Mouse (Mus musculus) C2C12 (cell line): ENCODE measurements around the gene Gpc5. TPM values are rescaled to one million over a fixed set of nuclear protein-coding genes. Genes with fewer than 3 reads are reported as not detected.

Experiments used
- H3K27me3 ChIP-seq: one replicate; pipeline ENCODE4 v1.6.1; 2011; ENCODE audit not compliant: control insufficient read depth, insufficient read depth, insufficient read length
- H3K36me3 ChIP-seq: one replicate; pipeline ENCODE4 v1.6.1; 2011; ENCODE audit not compliant: control insufficient read depth, insufficient read depth
- H3K4me3 ChIP-seq: one replicate; pipeline ENCODE4 v1.5.1; 2011; ENCODE audit warnings: mild to moderate bottlenecking, control low read depth; ENCODE audit not compliant: poor library complexity, insufficient read depth, severe bottlenecking
- H3K79me2 ChIP-seq: one replicate; pipeline ENCODE4 v1.6.1; 2011; ENCODE audit not compliant: control insufficient read depth, insufficient read depth
- H3K79me3 ChIP-seq: one replicate; pipeline ENCODE4 v1.6.1; 2011; ENCODE audit warnings: low read depth, control low read depth
- H3ac ChIP-seq: one replicate; pipeline ENCODE3; 2011; ENCODE audit warnings: low read depth; ENCODE audit not compliant: control insufficient read depth, insufficient read length
- CEBPB ChIP-seq: IDR thresholded peaks from one replicate; pipeline ENCODE4 v1.6.1; 2011; ENCODE audit warnings: low read depth, mild to moderate bottlenecking, control low read depth, moderate library complexity
- CTCF ChIP-seq: IDR thresholded peaks from one replicate; pipeline ENCODE4 v1.5.1; 2011; ENCODE audit not compliant: control insufficient read depth, insufficient read depth, insufficient read length
- FOSL1 ChIP-seq: IDR thresholded peaks from one replicate; pipeline ENCODE4 v1.8.0; 2011; ENCODE audit warnings: mild to moderate bottlenecking, low read length; ENCODE audit not compliant: poor library complexity, insufficient read depth, severe bottlenecking
- MAX ChIP-seq: IDR thresholded peaks from one replicate; pipeline ENCODE4 v1.6.1; 2011; ENCODE audit warnings: mild to moderate bottlenecking, control low read depth
- MYOD1 ChIP-seq: IDR thresholded peaks from one replicate; pipeline ENCODE4 v1.6.1; 2011; ENCODE audit warnings: low read depth; ENCODE audit not compliant: control insufficient read depth, insufficient read length
- MYOG ChIP-seq: IDR thresholded peaks from one replicate; pipeline ENCODE4 v1.6.1; 2011; ENCODE audit not compliant: control insufficient read depth, insufficient read length; ENCODE audit errors: extremely low read depth
- USF1 ChIP-seq: IDR thresholded peaks from one replicate; pipeline ENCODE4 v1.6.1; 2011; ENCODE audit warnings: low read depth, mild to moderate bottlenecking, control low read depth, moderate library complexity
- polyA plus RNA-seq: library from polyadenylated mRNA; unstranded; fragments of >200 nt; fragmentation: generic; extraction: Trizol; gene quantifications from one replicate; pipeline ENCODE4 v1.2.1, GENCODE M21; 2012; ENCODE audit warnings: missing spikeins

The Gpc5 gene
- polyA plus RNA-seq, 1 experiment = not detected

DNA sequence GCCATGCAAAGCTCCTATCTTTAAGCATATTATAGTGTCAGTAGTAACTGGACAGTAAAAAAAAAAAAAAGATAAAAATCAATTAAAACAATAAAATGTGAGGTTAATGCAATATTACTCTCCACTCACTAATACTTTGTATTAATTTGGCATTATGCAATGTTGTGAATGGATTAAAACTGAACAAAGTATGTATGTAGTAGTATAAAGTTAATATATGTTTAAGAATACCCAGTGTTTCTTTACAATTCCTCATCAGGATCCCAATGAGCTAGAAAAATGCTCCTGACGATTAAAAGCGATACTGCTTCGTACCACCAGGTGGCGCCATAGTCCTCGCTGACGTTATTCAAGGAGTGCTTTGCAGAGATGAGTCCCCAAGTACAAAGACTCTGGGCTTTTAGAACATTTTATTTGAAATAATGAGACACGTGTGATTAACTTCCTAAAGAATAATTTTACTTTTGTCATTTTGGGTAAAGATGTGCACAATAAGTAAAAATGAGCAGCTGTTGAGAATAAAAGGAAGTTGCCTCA lies 739.3 kb downstream of the Gpc5 start:
- Histone ChIP-seq H3K27me3 (no peaks in the 10 kb centered on the region), H3K79me3 (no peaks in the 10 kb centered on the region), H3K4me3 (no peak overlapping the region), H3K36me3 (no peaks in the 10 kb centered on the region), H3ac (no peak overlapping the region), H3K79me2 (no peaks in the 10 kb centered on the region)
- TF ChIP-seq MAX (no peak), CEBPB (no peak), FOSL1 (no peak), MYOG (no peak), MYOD1 (no peak), USF1 (no peak), CTCF (peak; percentile 71)

DNA sequence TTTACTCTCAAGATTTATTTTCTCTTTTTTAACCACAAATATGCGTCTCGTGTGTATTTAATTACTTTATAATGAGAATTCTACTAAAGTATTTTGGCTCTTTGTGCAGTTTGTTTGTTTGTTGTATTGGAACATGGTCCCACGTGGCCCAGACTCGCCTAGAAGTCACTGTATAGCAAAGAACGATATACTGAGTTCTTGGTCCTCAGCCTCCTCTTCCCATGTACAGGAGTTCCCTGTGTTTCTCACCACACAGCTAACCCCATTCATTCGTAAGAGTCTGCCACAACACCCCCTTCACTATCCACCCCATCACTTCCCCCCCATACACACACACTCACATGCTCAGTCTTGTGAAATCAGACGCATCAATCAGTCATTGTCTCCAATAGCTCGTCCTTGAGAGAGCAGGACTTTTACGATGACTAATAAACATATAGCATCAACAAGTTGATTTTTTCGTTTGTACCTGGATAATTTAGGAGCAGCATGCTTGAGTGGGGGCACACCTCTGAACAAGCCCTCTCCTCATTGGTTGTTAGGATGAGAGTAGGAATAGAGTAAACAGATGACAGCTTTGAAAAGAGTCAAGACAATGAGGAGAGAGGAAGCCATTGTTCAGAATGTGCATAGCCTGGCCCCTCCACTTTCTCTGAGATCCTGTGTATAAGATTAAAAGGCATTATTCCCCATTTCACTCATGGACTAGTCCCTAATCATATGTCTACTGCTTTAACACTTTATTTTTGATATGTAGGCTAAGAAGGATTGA lies 740.0 kb downstream of the Gpc5 start:
- H3K79me2 ChIP-seq = no peaks in the 10 kb centered on the region
- H3ac ChIP-seq = no peak overlapping the region
- no peaks in the 10 kb centered on the region for H3K79me3 ChIP-seq
- no peak for TF ChIP-seq USF1
- TF ChIP-seq MYOG = no peak
- no peak for TF ChIP-seq FOSL1
- no peak for TF ChIP-seq MYOD1
- TF ChIP-seq CTCF = no peak
- no peak for TF ChIP-seq CEBPB
- no peak for TF ChIP-seq MAX
- no peaks in the 10 kb centered on the region for H3K36me3 ChIP-seq
- H3K27me3 ChIP-seq = no peaks in the 10 kb centered on the region
- H3K4me3 ChIP-seq = no peak overlapping the region

DNA sequence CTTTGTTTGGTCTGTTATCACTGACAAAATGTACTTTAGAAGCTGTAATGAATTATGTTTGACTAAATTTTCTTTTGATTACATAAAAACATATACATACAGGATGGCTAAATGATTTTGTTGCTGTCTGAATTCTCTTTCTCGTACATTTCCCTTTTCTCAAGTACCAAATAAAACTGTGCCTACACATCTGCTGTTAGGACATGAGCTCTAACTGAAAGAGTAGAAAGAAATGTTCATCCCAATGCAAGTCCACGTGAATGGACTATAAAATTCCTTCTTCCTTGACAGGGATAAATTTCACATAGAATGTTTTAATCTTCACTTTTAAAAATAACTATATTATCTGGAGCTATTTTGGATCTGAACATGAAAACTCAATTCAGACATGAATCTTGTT lies 751.8 kb downstream of the Gpc5 start:
- H3K79me2 ChIP-seq = no peaks in the 10 kb centered on the region
- no peak overlapping the region for H3ac ChIP-seq
- no peaks in the 10 kb centered on the region for H3K36me3 ChIP-seq
- H3K79me3 ChIP-seq = no peaks in the 10 kb centered on the region
- TF ChIP-seq MAX (no peak), FOSL1 (no peak), MYOD1 (no peak), MYOG (no peak), CTCF (no peak), USF1 (no peak), CEBPB (no peak)
- H3K4me3 ChIP-seq = no peak overlapping the region
- no peaks in the 10 kb centered on the region for H3K27me3 ChIP-seq

DNA sequence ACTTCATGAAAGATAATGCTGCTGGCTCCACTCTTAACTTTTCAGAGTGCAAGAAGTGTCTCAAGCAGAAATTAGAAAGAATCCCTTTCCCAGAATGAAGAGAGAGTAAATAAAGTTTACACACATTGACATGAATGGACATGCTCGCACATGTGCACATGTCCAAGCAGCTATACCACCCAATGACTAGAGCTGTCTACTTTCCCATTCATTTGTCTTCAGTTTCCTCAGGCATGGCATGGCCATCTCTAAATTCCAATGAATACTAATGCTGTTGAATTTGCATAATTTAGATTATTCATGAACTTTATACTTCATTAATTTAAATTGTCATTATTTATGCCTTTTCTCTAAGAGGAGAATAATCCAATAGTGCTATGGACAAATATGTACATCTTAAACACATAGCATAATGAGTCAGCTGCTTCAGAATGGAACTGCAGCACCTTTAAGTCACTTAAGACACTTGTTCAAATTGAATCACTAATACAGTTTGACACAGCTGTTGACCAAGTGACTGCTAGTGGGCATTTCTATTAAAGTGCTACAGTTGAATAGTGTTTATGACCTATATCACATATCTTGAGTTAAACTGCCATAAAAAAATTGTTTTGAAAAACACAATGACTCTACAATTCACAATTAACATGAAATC lies 752.9 kb downstream of the Gpc5 start:
- TF ChIP-seq FOSL1 (no peak), MYOG (no peak), CTCF (no peak), MYOD1 (no peak), CEBPB (no peak), USF1 (no peak), MAX (no peak)
- Histone ChIP-seq H3K79me2 (no peaks in the 10 kb centered on the region), H3K36me3 (no peaks in the 10 kb centered on the region), H3K79me3 (no peaks in the 10 kb centered on the region), H3ac (no peak overlapping the region), H3K4me3 (no peak overlapping the region), H3K27me3 (no peaks in the 10 kb centered on the region)

DNA sequence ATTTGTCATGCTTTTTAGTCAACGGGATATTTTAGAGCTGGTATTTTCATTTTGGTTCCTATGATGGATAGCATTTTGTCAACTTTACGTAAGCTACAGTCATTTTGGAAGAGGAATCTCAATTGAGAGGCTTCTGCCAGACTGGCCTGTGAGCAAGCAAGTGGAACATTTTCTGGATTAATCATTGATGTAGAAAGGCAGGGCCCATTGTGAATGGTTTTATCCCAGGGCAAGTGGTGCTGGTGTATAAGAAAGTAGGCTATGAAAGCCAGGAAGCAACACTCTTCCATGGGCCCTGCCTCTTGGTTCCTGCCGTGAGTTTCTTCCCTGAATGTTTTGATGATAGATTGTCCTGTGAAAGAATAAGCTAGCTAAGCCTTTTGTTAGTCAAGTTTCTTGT lies 777.1 kb downstream of the Gpc5 start:
- Histone ChIP-seq H3K36me3 (no peaks in the 10 kb centered on the region), H3K79me2 (no peaks in the 10 kb centered on the region), H3ac (no peak overlapping the region), H3K4me3 (no peak overlapping the region), H3K27me3 (no peaks in the 10 kb centered on the region), H3K79me3 (no peaks in the 10 kb centered on the region)
- TF ChIP-seq CTCF (no peak), USF1 (no peak), MYOG (no peak), MAX (no peak)
